Mouse (Mus musculus) cerebellum, adult 2 months (tissue): ENCODE data around the gene Pdlim5.

Experiments
- CTCF ChIP-seq: fragments of 200-500 bp; IDR thresholded peaks from 2 replicates; pipeline ENCODE4 v1.5.1; 2011; ENCODE audit warnings: low read depth, mild to moderate bottlenecking, control low read depth, low read length, moderate library complexity, borderline replicate concordance; ENCODE audit not compliant: insufficient read depth
- POLR2A ChIP-seq: fragments of 200-500 bp; IDR thresholded peaks from 2 replicates; pipeline ENCODE4 v1.6.1; 2011; ENCODE audit warnings: low read length, control low read depth, borderline replicate concordance; ENCODE audit not compliant: insufficient read depth

- TF ChIP-seq CTCF (no peak), POLR2A (no peak)
Measured at GRCm38 (mm10) chr3:142345235-142346125, 50.0 kb downstream of the Pdlim5 start.
